Mouse (Mus musculus) small intestine, adult 2 months (tissue): ENCODE results near the gene Zmiz2. TPM values are rescaled to one million over a fixed set of nuclear protein-coding genes. Genes with fewer than 3 reads are reported as not detected.
A peak's percentile ranks its signal among the peaks of the same experiment; 100 is the strongest.
"Not testable (repeated sequence)": the region's sequence is repeated elsewhere in the genome, so short reads cannot be mapped to it uniquely, and the experiment has no call there.

Experiments
- H3K27ac ChIP-seq: fragments of 200-500 bp; 2 replicates; pipeline ENCODE4 v1.5.1; 2012; ENCODE audit warnings: low read depth, low read length, control low read depth, inconsistent platforms; ENCODE audit not compliant: insufficient read depth
- H3K27me3 ChIP-seq: fragments of 200-500 bp; 2 replicates; pipeline ENCODE4 v1.6.1; 2012; ENCODE audit warnings: mild to moderate bottlenecking, moderate library complexity, low read length, inconsistent platforms; ENCODE audit not compliant: control insufficient read depth, insufficient read depth
- H3K36me3 ChIP-seq: fragments of 200-500 bp; 2 replicates; pipeline ENCODE4 v1.6.1; 2012; ENCODE audit warnings: mild to moderate bottlenecking, low read length, control low read depth, inconsistent platforms; ENCODE audit not compliant: control insufficient read depth, insufficient read depth
- H3K4me1 ChIP-seq: fragments of 200-500 bp; 2 replicates; pipeline ENCODE4 v1.6.1; 2012; ENCODE audit warnings: low read length, inconsistent platforms, mixed read lengths; ENCODE audit not compliant: control insufficient read depth, insufficient read depth, insufficient read length
- H3K4me3 ChIP-seq: fragments of 200-500 bp; 2 replicates; pipeline ENCODE4 v1.5.1; 2012; ENCODE audit warnings: low read depth, mild to moderate bottlenecking, control low read depth, inconsistent platforms, low read length, moderate library complexity
- CTCF ChIP-seq: fragments of 200-500 bp; IDR thresholded peaks from 2 replicates; pipeline ENCODE4 v1.5.1; 2012; ENCODE audit warnings: low read depth, mild to moderate bottlenecking, control low read depth, inconsistent platforms, low read length, moderate library complexity, mixed read lengths; ENCODE audit not compliant: insufficient replicate concordance, insufficient read length; ENCODE audit errors: extremely low read depth
- POLR2A ChIP-seq: fragments of 200-500 bp; IDR thresholded peaks from 2 replicates; pipeline ENCODE4 v1.6.1; 2012; ENCODE audit warnings: low read depth, mild to moderate bottlenecking, control low read depth, inconsistent platforms, low read length, moderate library complexity
- WGBS: fragments of 180-500 bp; shearing (Covaris S2); methylation state at CpG from one replicate; pipeline ENCODE4 v1.1.7; 2018; 5-methylcytosine and 5-hydroxymethylcytosine counted together
- polyA plus RNA-seq: library from polyadenylated mRNA; depleted of rRNA; stranded (reverse); fragments of >200 nt; gene quantifications from 2 replicates; pipeline ENCODE4 v1.2.3, GENCODE M21; 2012

Gene Zmiz2
- polyA plus RNA-seq, 1 experiment, result 85.9 TPM

DNA sequence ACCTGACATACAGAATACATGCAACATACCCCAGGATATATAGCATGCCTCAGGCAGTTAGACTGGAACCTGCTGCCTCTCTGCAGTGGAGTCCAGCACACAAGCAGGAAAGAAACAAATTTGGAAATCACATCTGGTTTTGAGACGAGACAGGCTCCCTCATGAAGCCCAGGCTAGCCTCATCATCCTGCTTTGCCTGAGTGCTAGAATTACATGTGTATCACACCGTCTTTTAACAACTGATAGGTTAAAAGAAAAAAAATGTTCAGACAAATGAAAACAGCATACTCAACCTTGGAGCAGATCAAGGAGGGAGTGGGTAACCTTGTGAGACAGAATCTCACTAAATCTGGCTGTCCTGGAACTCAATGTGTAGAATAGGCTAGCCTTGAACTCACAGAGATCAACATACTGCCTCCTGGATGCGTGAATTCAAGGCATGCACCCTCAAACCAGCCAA is 18.3 kb downstream of the Zmiz2 start:
- H3K27ac ChIP-seq, result no peak overlapping the region
- 90% methylated on average over 3 of the region's 3 CpGs for WGBS

DNA sequence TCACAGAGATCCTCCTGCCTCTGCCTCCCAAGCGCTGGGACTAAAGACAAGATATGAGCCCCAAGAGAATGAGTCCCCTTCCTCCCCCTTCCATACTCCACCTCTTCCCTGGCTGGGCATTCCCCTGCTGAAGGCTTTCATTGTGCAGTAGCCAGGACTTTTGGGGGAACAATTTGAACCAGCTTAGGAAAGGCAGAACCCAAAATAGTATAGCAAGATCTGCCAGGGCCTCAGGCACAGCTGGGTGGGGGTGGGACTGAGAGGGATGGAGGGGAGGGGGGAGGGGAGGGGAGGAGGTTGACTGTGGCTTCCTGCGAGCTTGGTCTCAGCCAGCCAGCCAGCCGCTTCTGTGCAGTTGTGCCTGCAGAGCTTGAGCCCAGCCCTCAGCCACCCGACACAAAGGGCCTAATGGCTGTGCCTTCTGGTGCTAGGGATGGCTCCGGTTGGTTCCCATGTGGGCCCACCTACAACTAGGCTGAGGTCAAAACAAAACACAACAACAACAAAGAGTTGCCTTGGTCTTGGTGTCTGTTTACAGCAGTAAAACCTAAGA is 21.3 kb downstream of the Zmiz2 start:
- Histone ChIP-seq H3K4me1 (peaks cover 6% of the 10 kb centered on the region), H3K27ac (no peak overlapping the region), H3K4me3 (no peak overlapping the region), H3K36me3 (peaks cover 6% of the 10 kb centered on the region), H3K27me3 (no peaks in the 10 kb centered on the region)
- TF ChIP-seq CTCF (no peak), POLR2A (no peak)
- WGBS, result 64% methylated on average over 5 of the region's 5 CpGs

More for the DNA sequence above, 18.3 kb downstream of the Zmiz2 start:
- no peak overlapping the region for H3K4me3 ChIP-seq
- peaks cover 2% of the 10 kb centered on the region; the same call in 1 of the 2 replicates for H3K4me1 ChIP-seq
- peaks cover 35% of the 10 kb centered on the region for H3K36me3 ChIP-seq
- TF ChIP-seq CTCF (no peak), POLR2A (no peak)
- no peaks in the 10 kb centered on the region for H3K27me3 ChIP-seq

DNA sequence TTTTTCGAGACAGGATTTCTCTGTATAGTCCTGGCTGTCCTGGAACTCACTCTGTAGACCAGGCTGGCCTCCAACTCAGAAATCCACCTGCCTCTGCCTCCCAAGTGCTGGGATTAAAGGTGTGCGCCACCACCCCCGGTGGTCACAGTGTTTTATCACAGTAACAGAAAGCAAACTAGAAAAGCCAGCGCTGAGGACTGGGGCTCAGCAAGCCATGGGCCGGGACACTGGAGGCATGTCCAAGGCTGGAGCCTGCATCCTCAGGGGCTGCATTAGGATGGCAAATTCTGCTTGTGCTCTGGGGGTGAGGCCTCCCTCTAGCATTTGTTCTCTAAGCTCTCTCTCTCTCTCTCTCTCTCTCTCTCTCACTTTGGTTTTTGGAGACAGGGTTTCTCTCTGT is 21.9 kb downstream of the Zmiz2 start:
- H3K27ac ChIP-seq, H3K27me3 ChIP-seq, H3K4me1 ChIP-seq, H3K4me3 ChIP-seq, H3K36me3 ChIP-seq: not testable (repeated sequence)
- WGBS, result 81% methylated on average over 5 of the region's 5 CpGs

DNA sequence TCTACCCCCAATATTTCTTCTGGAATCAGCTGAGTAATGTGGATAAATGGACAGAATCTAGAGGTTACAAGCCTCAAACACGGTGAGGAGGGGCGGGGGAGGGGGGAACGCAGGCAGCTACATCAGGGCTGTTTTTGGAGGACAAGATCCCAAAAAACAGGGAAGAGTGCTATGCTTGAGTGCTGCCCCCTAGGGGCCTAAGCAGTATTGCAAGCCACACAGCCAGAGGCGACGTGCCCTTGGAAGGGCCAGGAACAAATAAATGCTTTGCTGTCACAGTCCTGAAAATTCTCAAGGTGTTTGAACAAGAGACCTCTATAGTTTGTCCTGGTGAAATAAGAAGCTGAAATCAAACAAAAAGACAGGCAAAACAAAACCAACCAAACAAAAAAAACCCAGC is 22.8 kb downstream of the Zmiz2 start:
- Histone ChIP-seq H3K4me1 (peaks cover 4% of the 10 kb centered on the region; the same call in 1 of the 2 replicates), H3K4me3 (no peak overlapping the region), H3K27ac (no peak overlapping the region), H3K36me3 (no peaks in the 10 kb centered on the region), H3K27me3 (no peaks in the 10 kb centered on the region)
- TF ChIP-seq CTCF (peak; percentile 88; the same call in 1 of the 2 replicates), POLR2A (no peak)
- 10% methylated on average over 5 of the region's 5 CpGs for WGBS

DNA sequence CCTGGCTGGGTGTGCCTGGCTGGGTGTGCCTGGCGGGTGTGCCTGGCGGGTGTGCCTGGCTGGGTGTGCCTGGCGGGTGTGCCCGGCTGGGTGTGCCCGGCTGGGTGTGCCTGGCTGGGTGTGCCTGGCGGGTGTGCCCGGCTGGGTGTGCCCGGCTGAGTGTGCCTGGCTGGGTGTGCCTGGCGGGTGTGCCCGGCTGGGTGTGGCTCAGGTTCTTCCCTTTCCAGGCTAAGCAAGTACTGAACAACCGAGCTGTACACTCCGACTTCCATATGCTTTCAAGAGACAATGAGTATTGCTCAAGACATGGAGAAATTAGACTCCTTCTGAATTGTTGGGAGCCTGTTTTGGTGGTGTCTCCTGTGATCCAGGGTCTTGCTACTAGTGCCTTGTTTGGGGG is 24.4 kb downstream of the Zmiz2 start:
- 97% methylated on average over 8 of the region's 12 CpGs for WGBS
- peaks cover 4% of the 10 kb centered on the region; the same call in 1 of the 2 replicates for H3K4me1 ChIP-seq
- no peaks in the 10 kb centered on the region for H3K27me3 ChIP-seq
- no peak overlapping the region for H3K4me3 ChIP-seq
- TF ChIP-seq CTCF (no peak), POLR2A (no peak)
- no peaks in the 10 kb centered on the region for H3K36me3 ChIP-seq
- H3K27ac ChIP-seq, result no peak overlapping the region

DNA sequence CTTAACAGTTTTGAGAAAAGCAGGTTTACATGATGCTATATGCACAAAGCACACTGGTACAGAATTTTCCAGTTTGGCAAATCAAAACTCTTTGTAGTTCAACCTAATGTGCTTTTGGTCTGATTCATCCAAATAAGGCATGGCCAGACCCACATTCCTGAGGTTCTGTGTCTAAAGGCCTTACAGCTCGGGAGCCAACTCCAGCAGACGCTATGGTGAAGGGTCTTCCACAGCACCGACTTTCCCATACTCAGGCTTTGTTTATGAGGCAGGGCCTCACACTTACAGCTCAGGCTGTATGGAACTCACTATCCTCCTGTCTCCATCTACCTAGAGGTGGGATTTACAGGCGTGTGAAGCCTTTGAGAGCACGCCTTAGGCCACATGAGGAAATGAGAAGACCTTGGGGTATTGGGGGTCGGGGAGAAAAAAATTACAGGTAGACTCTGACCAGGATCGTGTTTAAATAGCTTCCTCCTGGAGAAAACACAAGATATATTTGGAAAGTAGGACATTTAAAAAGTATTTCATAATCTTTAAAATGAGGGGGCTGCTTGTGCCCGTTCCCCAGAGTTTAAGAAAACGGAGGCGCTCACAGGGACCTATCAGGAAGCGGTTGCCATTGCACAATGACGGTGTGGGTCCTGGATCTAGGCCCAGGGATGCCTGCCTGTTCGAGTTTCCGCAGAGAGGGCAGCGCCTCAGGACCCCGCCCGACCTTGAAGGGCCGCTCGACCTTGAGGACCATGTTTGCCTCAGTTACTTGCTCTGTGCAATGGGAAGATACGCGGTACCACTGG is 26.1 kb downstream of the Zmiz2 start, which contains the start of gene Ppia:
Ppia (plus strand) TSS at position 693 of the 800 bp plus-strand sequence.
- no peak for TF ChIP-seq CTCF
- no peak for TF ChIP-seq POLR2A
- 11% methylated on average over 21 of the region's 21 CpGs for WGBS
- peaks cover 4% of the 10 kb centered on the region; the same call in 1 of the 2 replicates for H3K4me1 ChIP-seq

More for the DNA sequence above, 26.1 kb downstream of the Zmiz2 start, which contains the start of gene Ppia:
- H3K36me3 ChIP-seq, result peaks cover 12% of the 10 kb centered on the region
- peak within 1 kb of the TSS; percentile 90 for H3K27ac ChIP-seq
- H3K4me3 ChIP-seq, result peak within 1 kb of the TSS; percentile 91
- no peaks in the 10 kb centered on the region for H3K27me3 ChIP-seq
